Mouse (Mus musculus): ENCODE results near the gene Ilvbl.
A peak's percentile ranks its signal among the peaks of the same experiment; 100 is the strongest.
"Not testable (repeated sequence)": the region's sequence is repeated elsewhere in the genome, so short reads cannot be mapped to it uniquely, and the experiment has no call there.

Ilvbl gene

GRCm38 (mm10) chr10:78574250-78575104, at the start of gene Ilvbl:
Ilvbl (plus strand) TSS chr10:78574346.
- DNase-seq (ENCODE audit: low spot score): peak; percentile 95

- DNase-seq (ENCODE audit: low spot score): not testable (repeated sequence)
Measured at GRCm38 (mm10) chr10:78525071-78525470, 49.1 kb upstream of the Ilvbl start.

- DNase-seq (ENCODE audit: low spot score): no peak
Measured at GRCm38 (mm10) chr10:78525511-78525910, 48.6 kb upstream of the Ilvbl start.

GRCm38 (mm10) chr10:78540943-78541342, 33.2 kb upstream of the Ilvbl start:
- peak; percentile 28 for DNase-seq (ENCODE audit: low spot score)

- no peak for DNase-seq (ENCODE audit: low spot score)
Measured at GRCm38 (mm10) chr10:78565070-78565469, 9.1 kb upstream of the Ilvbl start.

- no peak for DNase-seq (ENCODE audit: low spot score)
Measured at GRCm38 (mm10) chr10:78569191-78569590, 5.0 kb upstream of the Ilvbl start.

GRCm38 (mm10) chr10:78569686-78570085, 4.5 kb upstream of the Ilvbl start:
- no peak for DNase-seq (ENCODE audit: low spot score)

GRCm38 (mm10) chr10:78570416-78570815, 3.7 kb upstream of the Ilvbl start:
- no peak for DNase-seq (ENCODE audit: low spot score)

GRCm38 (mm10) chr10:78570897-78571296, 3.2 kb upstream of the Ilvbl start:
- DNase-seq (ENCODE audit: low spot score): no peak

GRCm38 (mm10) chr10:78573226-78573625, 920 bp upstream of the Ilvbl start:
- no peak for DNase-seq (ENCODE audit: low spot score)

GRCm38 (mm10) chr10:78575105-78575632, 1.0 kb downstream of the Ilvbl start:
- DNase-seq (ENCODE audit: low spot score): no peak

GRCm38 (mm10) chr10:78575690-78576089, 1.5 kb downstream of the Ilvbl start:
- no peak for DNase-seq (ENCODE audit: low spot score)

- no peak for DNase-seq (ENCODE audit: low spot score)
Measured at GRCm38 (mm10) chr10:78576435-78577184, 2.5 kb downstream of the Ilvbl start.

GRCm38 (mm10) chr10:78578204-78578603, 4.1 kb downstream of the Ilvbl start:
- no peak for DNase-seq (ENCODE audit: low spot score)

GRCm38 (mm10) chr10:78581121-78581520, 7.0 kb downstream of the Ilvbl start:
- no peak for DNase-seq (ENCODE audit: low spot score)

- DNase-seq (ENCODE audit: low spot score): no peak
Measured at GRCm38 (mm10) chr10:78583347-78583746, 9.2 kb downstream of the Ilvbl start.

GRCm38 (mm10) chr10:78583939-78584338, 9.8 kb downstream of the Ilvbl start:
- DNase-seq (ENCODE audit: low spot score): no peak

GRCm38 (mm10) chr10:78584996-78585395, 10.8 kb downstream of the Ilvbl start:
- DNase-seq (ENCODE audit: low spot score): no peak

GRCm38 (mm10) chr10:78585606-78586005, 11.5 kb downstream of the Ilvbl start:
- DNase-seq (ENCODE audit: low spot score): no peak

- no peak for DNase-seq (ENCODE audit: low spot score)
Measured at GRCm38 (mm10) chr10:78586026-78586425, 11.9 kb downstream of the Ilvbl start.

GRCm38 (mm10) chr10:78589291-78589690, 15.1 kb downstream of the Ilvbl start:
- no peak for DNase-seq (ENCODE audit: low spot score)

GRCm38 (mm10) chr10:78589901-78590300, 15.8 kb downstream of the Ilvbl start:
- no peak for DNase-seq (ENCODE audit: low spot score)

- DNase-seq (ENCODE audit: low spot score): no peak
Measured at GRCm38 (mm10) chr10:78590744-78591143, 16.6 kb downstream of the Ilvbl start.
